10 mouse cellular contexts compared by ENCODE assay signal in the genomic region with DNA sequence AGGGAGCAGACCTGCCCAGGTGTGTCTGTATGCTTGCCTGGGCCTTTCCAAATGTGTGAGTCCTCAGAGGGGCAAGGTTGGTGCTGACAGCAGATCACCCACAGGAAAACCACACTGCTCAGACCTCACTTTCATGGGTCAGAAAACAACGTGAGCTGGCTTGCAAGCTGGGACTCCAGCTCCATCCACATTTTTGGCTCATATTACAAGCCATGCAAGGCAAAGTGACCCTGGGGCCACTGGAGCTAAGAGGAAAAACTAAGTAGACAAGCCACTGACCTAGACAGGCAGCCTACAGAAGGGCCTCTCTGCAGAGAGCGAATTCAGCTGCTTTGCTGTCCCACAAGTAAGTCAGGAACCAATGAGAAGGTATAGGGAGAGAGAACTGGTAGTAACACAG.
DNase-seq lines count a peak whose midpoint lies in the region; ATAC-seq and TF ChIP-seq lines count a peak whose summit lies in the region.
"Had no signal": no experiment of that assay in that cellular context is flagged by ENCODE, and none has a peak within 500 bp of the region (broad histone marks: within the 10 kb centered on the region; RNA-seq: fewer than 3 reads in every experiment).

No protein-coding gene starts in this region.

- H3K4me2 ChIP-seq in heart, embryonic 12.5 days: no peak overlapping the region
- H3K4me2 ChIP-seq: liver, embryonic 15.5 days; neural tube, embryonic 12.5 days had no signal

- no peak for TF ChIP-seq EP300 in heart, adult 2 months (IDR thresholded peaks at IDR 0.05; ENCODE audit: insufficient read depth, low read depth, low read length)

- TF ChIP-seq POLR2A in heart, adult 2 months (IDR thresholded peaks at IDR 0.05; ENCODE audit: insufficient read depth, low read depth, low read length): no peak

- no peak for TF ChIP-seq CTCF in heart, adult 2 months (IDR thresholded peaks at IDR 0.05)
- TF ChIP-seq CTCF in gastrocnemius, adult 2 months (IDR thresholded peaks at IDR 0.05): no peak

- no peak overlapping the region for H3K27ac ChIP-seq in heart, adult 2 months
- H3K27ac ChIP-seq in heart, embryonic 12.5 days (ENCODE audit: poor library complexity, severe bottlenecking): no peak overlapping the region
- H3K27ac ChIP-seq in limb, embryonic 10.5 days: peak overlapping the region; percentile 77
- no peak overlapping the region for H3K27ac ChIP-seq in gastrocnemius, adult 2 months
- H3K27ac ChIP-seq: liver, embryonic 15.5 days; neural tube, embryonic 12.5 days had no signal

- 37% methylated on average over 2 of the region's 2 CpGs for WGBS in heart, adult 2 months
- 41% methylated on average over 2 of the region's 2 CpGs for WGBS in heart, embryonic 12.5 days
- 32% methylated on average over 2 of the region's 2 CpGs for WGBS in limb, embryonic 10.5 days

- intact Hi-C loops in heart, adult 2 months (cut with DNase I): loop anchor here (5.0 kb wide), 1 partner anchor 35 kb away; no protein-coding TSS in a partner anchor
- intact Hi-C loops in gastrocnemius, adult 2 months (cut with DNase I): no loop called here

- no peak overlapping the region for H3K9ac ChIP-seq in heart, adult 2 months (ENCODE audit: low read depth, low read length)
- H3K9ac ChIP-seq in heart, embryonic 12.5 days: no peak overlapping the region
- H3K9ac ChIP-seq: liver, embryonic 15.5 days; neural tube, embryonic 12.5 days had no signal

- H3K4me3 ChIP-seq in heart, adult 2 months: no peak overlapping the region
- no peak overlapping the region for H3K4me3 ChIP-seq in heart, embryonic 12.5 days
- 0 out of 2 replicates have a peak overlapping the region, but pooled peaks have one; percentile 8 for H3K4me3 ChIP-seq in limb, embryonic 10.5 days
- H3K4me3 ChIP-seq in gastrocnemius, adult 2 months: no peak overlapping the region
- H3K4me3 ChIP-seq: liver, embryonic 15.5 days; neural tube, embryonic 12.5 days had no signal

- peaks cover 8% of the 10 kb centered on the region for H3K4me1 ChIP-seq in heart, adult 2 months (ENCODE audit: control insufficient read depth, insufficient read depth, low read length)
- H3K4me1 ChIP-seq in heart, embryonic 12.5 days (replicated peaks): peaks cover 24% of the 10 kb centered on the region
- peaks cover 69% of the 10 kb centered on the region for H3K4me1 ChIP-seq in limb, embryonic 10.5 days
- H3K4me1 ChIP-seq: liver, embryonic 15.5 days had no signal

- no peaks in the 10 kb centered on the region for H3K79me2 ChIP-seq in heart, adult 2 months (replicated peaks; ENCODE audit: control insufficient read depth, insufficient read depth, low read length)

- no peaks in the 10 kb centered on the region for H3K9me3 ChIP-seq in heart, embryonic 12.5 days (replicated peaks)
- H3K9me3 ChIP-seq in limb, embryonic 10.5 days (replicated peaks): no peaks in the 10 kb centered on the region
- H3K9me3 ChIP-seq: liver, embryonic 15.5 days; neural tube, embryonic 12.5 days had no signal

- H3K27me3 ChIP-seq in heart, adult 2 months (ENCODE audit: control insufficient read depth, insufficient read depth, low read length): no peaks in the 10 kb centered on the region
- H3K27me3 ChIP-seq in heart, embryonic 12.5 days (replicated peaks): peaks cover 77% of the 10 kb centered on the region
- no peaks in the 10 kb centered on the region for H3K27me3 ChIP-seq in limb, embryonic 10.5 days (ENCODE audit: low read depth, poor library complexity, severe bottlenecking)
- H3K27me3 ChIP-seq: liver, embryonic 15.5 days; neural tube, embryonic 12.5 days had no signal

- DNase-seq in heart, adult 2 months: peak; percentile 22 to 31
- peak; percentile 70 for DNase-seq in NIH3T3 (ENCODE audit: low read depth)
- peak; percentile 27 to 49 for DNase-seq in heart, adult 9 months (ENCODE audit: low spot score in 2 of 2)
- DNase-seq in limb, embryonic 10.5 days (ENCODE audit: low spot score): peak; percentile 65
- no peak for DNase-seq in layer of hippocampus, adult 8-10 months (ENCODE audit: low spot score in 2 of 2)
- no peak for DNase-seq in right cerebral cortex, postnatal 25 days
- DNase-seq in gastrocnemius, adult 2 months: no peak

- no peak for ATAC-seq in heart, embryonic 12.5 days (ENCODE audit: insufficient number of reproducible peaks, low FRiP score)

- H3K36me3 ChIP-seq in heart, adult 2 months (ENCODE audit: control insufficient read depth, insufficient read depth, low read length): no peaks in the 10 kb centered on the region
- H3K36me3 ChIP-seq in heart, embryonic 12.5 days: no peaks in the 10 kb centered on the region
- no peaks in the 10 kb centered on the region for H3K36me3 ChIP-seq in limb, embryonic 10.5 days
- H3K36me3 ChIP-seq: liver, embryonic 15.5 days; neural tube, embryonic 12.5 days had no signal

Comparison
In these comparisons a context has a peak if more than half of its experiments do, and no peak if none do; other contexts are left out.
1. DNase-seq: peak in heart, adult 2 months (2 of 2), NIH3T3 (single experiment), heart, adult 9 months (2 of 2) and limb, embryonic 10.5 days (single experiment); none in layer of hippocampus, adult 8-10 months (0 of 2), right cerebral cortex, postnatal 25 days (single experiment) and gastrocnemius, adult 2 months (single experiment).